Mouse (Mus musculus) intestine, embryonic 15.5 days (tissue): ENCODE measurements around the gene Retreg1. TPM values are rescaled to one million over a fixed set of nuclear protein-coding genes. Genes with fewer than 3 reads are reported as not detected.

Experiments used
- ATAC-seq: fragments of 200-750 bp; cut with Nextera tagmentation; 2 replicates; pipeline ENCODE4 v1.8.0; 2017; ENCODE audit warnings: moderate TSS enrichment, moderate library complexity
- H3K27ac ChIP-seq: fragments of 300-500 bp; sonication (generic); 2 replicates; pipeline ENCODE4 v1.5.1; 2015; ENCODE audit warnings: mild to moderate bottlenecking, inconsistent platforms
- H3K27me3 ChIP-seq: fragments of 300-500 bp; sonication (generic); replicated peaks from 2 replicates; pipeline ENCODE4 v1.6.1; 2015; ENCODE audit warnings: inconsistent platforms
- H3K36me3 ChIP-seq: fragments of 300-500 bp; sonication (generic); 2 replicates; pipeline ENCODE4 v1.6.1; 2015; ENCODE audit warnings: inconsistent platforms
- H3K4me1 ChIP-seq: fragments of 300-500 bp; sonication (generic); replicated peaks from 2 replicates; pipeline ENCODE4 v1.6.1; 2015; ENCODE audit warnings: inconsistent platforms
- H3K4me2 ChIP-seq: fragments of 300-500 bp; sonication (generic); replicated peaks from 2 replicates; pipeline ENCODE4 v1.6.1; 2015; ENCODE audit warnings: mild to moderate bottlenecking, inconsistent platforms
- H3K4me3 ChIP-seq: fragments of 300-500 bp; sonication (generic); replicated peaks from 2 replicates; pipeline ENCODE4 v1.5.1; 2015; ENCODE audit warnings: inconsistent platforms
- H3K9ac ChIP-seq: fragments of 300-500 bp; sonication (generic); 2 replicates; pipeline ENCODE4 v1.6.1; 2015; ENCODE audit warnings: inconsistent platforms
- H3K9me3 ChIP-seq: fragments of 300-500 bp; sonication (generic); 2 replicates; pipeline ENCODE4 v1.6.1; 2016; ENCODE audit warnings: inconsistent platforms
- WGBS: fragments of 180-500 bp; shearing (Covaris S2); methylation state at CpG from one replicate; pipeline ENCODE4 v1.1.7; 2015; 5-methylcytosine and 5-hydroxymethylcytosine counted together
- polyA plus RNA-seq: library from polyadenylated mRNA; unstranded; fragments of >200 nt; fragmentation: Nextera tagmentation; extraction: Ambion mirVana; gene quantifications from 2 replicates; pipeline ENCODE4 v1.2.1, GENCODE M21; 2015

The Retreg1 gene
- polyA plus RNA-seq, 1 experiment from 2014 or later = 10.7 TPM

DNA sequence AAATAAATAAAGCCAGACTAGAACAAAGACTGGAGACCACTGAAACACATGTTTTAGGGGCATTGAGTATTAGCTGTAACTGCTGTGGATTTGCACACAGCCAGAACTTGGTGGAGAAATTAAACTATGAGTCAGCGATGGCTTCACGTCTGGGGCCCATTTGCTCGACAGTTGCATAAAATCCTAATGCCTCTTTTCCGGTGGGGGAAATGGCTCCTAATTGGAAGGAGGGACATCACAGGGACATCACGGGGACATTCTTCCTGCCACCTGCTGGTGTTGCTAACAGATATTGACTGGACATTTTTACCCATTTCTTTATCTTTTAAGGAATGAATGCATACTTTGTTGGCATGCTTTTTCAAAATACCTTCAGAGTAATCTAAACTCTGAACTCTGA is 26.1 kb downstream of the Retreg1 start:
- no peaks in the 10 kb centered on the region for H3K4me1 ChIP-seq
- no peaks in the 10 kb centered on the region for H3K27me3 ChIP-seq
- WGBS = 71% methylated on average over 5 of the region's 5 CpGs
- H3K36me3 ChIP-seq = no peaks in the 10 kb centered on the region
- no peak overlapping the region for H3K27ac ChIP-seq
- H3K9me3 ChIP-seq = no peaks in the 10 kb centered on the region
- no peak overlapping the region for H3K4me3 ChIP-seq
- no peak for ATAC-seq
- no peak overlapping the region for H3K4me2 ChIP-seq
- no peak overlapping the region for H3K9ac ChIP-seq

DNA sequence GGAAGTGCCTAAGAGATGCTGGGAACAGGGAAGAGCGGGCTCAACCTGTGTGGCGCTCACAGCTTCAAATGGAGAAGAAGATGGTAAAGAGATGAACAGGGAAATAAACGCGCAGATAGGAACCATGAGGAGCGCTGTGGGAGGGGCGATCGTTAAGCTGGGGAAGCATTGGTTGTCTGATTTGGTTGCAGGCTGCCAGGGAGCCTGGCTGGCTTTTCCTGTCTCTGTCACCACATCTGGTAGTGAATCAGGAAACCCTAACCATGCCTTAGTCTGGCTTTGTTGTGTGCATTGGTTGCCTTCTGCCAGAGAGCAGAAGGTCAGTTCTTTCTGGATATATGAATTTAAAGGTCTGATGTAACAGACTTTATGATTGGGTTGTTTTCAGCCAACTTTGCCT is 28.5 kb downstream of the Retreg1 start:
- H3K36me3 ChIP-seq = no peaks in the 10 kb centered on the region
- no peaks in the 10 kb centered on the region for H3K4me1 ChIP-seq
- H3K27ac ChIP-seq = no peak overlapping the region
- no peak overlapping the region for H3K9ac ChIP-seq
- H3K9me3 ChIP-seq = no peaks in the 10 kb centered on the region
- no peak overlapping the region for H3K4me3 ChIP-seq
- WGBS = 84% methylated on average over 7 of the region's 7 CpGs
- H3K27me3 ChIP-seq = no peaks in the 10 kb centered on the region
- H3K4me2 ChIP-seq = no peak overlapping the region
- ATAC-seq = no peak

DNA sequence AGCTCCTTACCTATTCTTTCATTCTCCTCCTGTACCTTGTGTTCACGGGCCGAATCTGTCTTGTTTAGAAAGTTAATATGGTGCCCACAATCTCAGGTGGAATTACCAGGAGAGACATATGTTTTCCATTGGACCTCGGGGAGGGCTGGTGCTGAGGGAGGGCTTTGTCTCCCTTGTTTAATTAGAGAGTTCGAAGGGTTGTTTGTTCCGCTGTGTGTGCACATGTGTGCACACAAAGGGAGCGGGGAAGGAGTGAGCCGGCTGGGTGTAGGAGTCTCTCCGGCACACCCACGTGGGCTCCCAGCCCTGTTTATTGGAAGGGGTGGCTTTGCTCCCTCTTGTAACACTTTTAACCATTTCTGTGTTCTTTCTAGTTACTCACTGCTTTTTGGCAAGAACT is 29.1 kb downstream of the Retreg1 start:
- Histone ChIP-seq H3K4me1 (no peaks in the 10 kb centered on the region), H3K27me3 (no peaks in the 10 kb centered on the region), H3K4me2 (no peak overlapping the region), H3K9ac (no peak overlapping the region), H3K4me3 (no peak overlapping the region), H3K9me3 (no peaks in the 10 kb centered on the region), H3K27ac (no peak overlapping the region), H3K36me3 (no peaks in the 10 kb centered on the region)
- no peak for ATAC-seq
- WGBS = 60% methylated on average over 9 of the region's 9 CpGs

DNA sequence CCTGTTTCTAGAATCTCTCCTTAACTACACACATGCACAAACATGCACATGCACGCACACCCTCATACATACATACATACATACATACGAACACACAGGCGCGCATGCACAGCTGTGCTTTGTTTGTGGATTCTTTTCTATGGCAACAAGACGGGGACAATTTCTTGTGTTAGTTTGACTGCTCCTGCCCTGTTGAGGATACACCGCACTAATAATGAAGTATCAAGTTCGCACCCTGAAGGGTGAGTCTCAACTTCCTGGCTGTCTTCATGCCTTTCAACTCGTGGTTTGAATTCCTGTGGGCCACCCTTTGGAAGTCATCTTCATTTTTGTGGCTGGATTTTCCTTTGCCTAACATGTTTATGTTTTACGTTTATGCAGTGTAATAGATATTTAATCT is 29.7 kb downstream of the Retreg1 start:
- H3K4me3 ChIP-seq = no peak overlapping the region
- H3K27ac ChIP-seq = no peak overlapping the region
- no peaks in the 10 kb centered on the region for H3K27me3 ChIP-seq
- WGBS = 85% methylated on average over 9 of the region's 9 CpGs
- H3K9me3 ChIP-seq = no peaks in the 10 kb centered on the region
- no peaks in the 10 kb centered on the region for H3K4me1 ChIP-seq
- no peak for ATAC-seq
- H3K36me3 ChIP-seq = no peaks in the 10 kb centered on the region
- no peak overlapping the region for H3K9ac ChIP-seq
- no peak overlapping the region for H3K4me2 ChIP-seq

DNA sequence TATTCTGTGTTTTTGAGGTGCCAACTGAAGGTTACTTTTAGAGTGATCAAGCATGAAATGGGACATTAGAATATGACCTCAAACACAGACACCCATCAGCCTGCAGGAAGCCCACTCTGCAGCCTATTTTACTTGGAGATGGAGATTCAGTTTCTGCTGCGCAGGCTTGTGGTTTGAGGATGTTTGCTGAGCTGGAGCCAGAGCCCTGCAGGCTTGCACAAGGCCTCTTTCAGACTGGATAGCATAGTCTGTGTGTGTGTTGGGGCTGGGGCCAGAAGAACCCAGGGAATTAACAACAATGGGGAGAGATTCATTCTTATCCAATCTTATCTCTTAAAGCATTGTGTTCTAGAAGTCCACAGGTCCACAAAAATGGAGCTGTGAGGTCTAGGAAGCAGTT is 30.6 kb downstream of the Retreg1 start:
- Histone ChIP-seq H3K4me1 (no peaks in the 10 kb centered on the region), H3K9ac (no peak overlapping the region), H3K4me3 (no peak overlapping the region), H3K9me3 (no peaks in the 10 kb centered on the region), H3K27me3 (no peaks in the 10 kb centered on the region), H3K4me2 (no peak overlapping the region), H3K36me3 (no peaks in the 10 kb centered on the region), H3K27ac (no peak overlapping the region)
- 82% methylated on average over 1 of the region's 1 CpGs for WGBS
- ATAC-seq = no peak

DNA sequence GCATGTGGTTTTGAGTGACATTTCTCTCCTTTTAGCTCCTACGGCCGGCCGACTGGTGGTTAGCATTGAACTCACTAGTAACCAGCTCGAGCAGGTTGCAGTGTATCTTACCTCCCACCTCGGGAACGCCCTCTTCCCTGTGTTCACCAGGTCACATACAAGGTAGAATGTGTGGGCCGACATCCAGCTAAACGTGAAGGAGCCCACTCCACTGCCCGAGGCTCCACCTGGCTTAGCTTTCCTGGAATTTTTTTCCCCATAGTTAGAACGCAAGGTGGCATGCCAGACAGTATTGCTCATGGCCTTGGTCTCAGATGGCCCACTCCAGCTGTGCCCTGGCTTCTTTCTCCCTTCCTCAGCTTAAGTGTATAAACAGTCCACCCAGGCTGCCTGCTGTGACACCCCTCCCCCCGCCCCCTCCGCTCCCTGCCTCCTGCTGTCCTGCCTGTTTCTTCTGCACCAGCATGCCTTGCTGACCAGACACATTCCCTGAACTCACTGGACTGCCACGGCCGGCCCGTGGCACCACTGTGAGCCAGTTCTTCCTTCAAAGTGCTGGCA is 33.7 kb downstream of the Retreg1 start:
- Histone ChIP-seq H3K4me3 (no peak overlapping the region), H3K4me1 (no peaks in the 10 kb centered on the region), H3K4me2 (no peak overlapping the region), H3K9ac (no peak overlapping the region), H3K27me3 (no peaks in the 10 kb centered on the region), H3K27ac (no peak overlapping the region), H3K9me3 (no peaks in the 10 kb centered on the region), H3K36me3 (no peaks in the 10 kb centered on the region)
- 48% methylated on average over 15 of the region's 15 CpGs for whole genome bisulfite sequencing
- ATAC-seq = peak; percentile 36; the same call in 1 of the 2 replicates

DNA sequence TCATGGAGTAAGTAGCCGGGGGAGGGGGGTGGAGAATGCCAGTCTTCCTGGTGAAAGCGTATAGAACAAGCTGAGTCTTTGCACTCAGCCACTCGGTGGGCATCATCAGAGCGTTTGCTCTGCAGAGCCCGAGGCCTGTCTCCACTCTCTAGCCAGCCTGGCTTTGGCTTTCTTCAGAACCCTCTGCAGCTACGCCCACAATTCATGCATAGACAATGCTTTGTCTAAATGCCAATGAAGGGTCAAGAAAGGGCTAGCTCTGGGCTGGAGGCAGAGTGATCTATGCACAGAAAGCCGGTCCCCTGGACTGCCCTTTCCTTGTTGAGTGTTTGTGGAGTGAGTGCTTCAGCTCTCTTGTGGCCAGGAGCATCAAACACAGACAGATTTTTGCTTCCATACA is 34.8 kb downstream of the Retreg1 start:
- no peak overlapping the region for H3K27ac ChIP-seq
- 70% methylated on average over 7 of the region's 7 CpGs for WGBS

DNA sequence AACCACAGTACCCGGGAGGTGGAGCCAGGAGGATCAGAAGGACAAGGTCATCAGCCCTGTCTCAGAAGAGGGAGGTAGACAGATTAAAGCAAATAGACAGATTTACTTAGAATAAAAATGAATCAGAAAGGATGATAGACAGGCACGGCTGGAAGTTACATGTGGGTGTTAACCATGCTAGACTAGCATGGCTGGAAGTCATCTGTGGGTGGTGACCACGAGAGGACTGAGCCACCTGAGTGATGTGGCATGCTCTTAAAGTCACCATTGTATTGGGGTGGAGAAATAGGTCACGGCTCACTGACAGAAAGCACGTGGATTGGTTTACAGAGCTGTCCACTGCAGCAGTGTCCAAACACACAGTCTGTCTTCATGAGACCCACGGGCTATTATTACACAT is 36.2 kb downstream of the Retreg1 start:
- no peaks in the 10 kb centered on the region for H3K36me3 ChIP-seq
- no peak overlapping the region for H3K4me2 ChIP-seq
- no peak overlapping the region for H3K27ac ChIP-seq
- 76% methylated on average over 6 of the region's 6 CpGs for WGBS
- no peak overlapping the region for H3K4me3 ChIP-seq
- no peaks in the 10 kb centered on the region for H3K9me3 ChIP-seq
- H3K4me1 ChIP-seq = no peaks in the 10 kb centered on the region
- no peaks in the 10 kb centered on the region for H3K27me3 ChIP-seq
- H3K9ac ChIP-seq = no peak overlapping the region
- no peak for ATAC-seq

More for the DNA sequence above, 34.8 kb downstream of the Retreg1 start:
- ATAC-seq = no peak
- Histone ChIP-seq H3K36me3 (no peaks in the 10 kb centered on the region), H3K4me3 (no peak overlapping the region), H3K9ac (no peak overlapping the region), H3K4me1 (no peaks in the 10 kb centered on the region), H3K4me2 (no peak overlapping the region), H3K9me3 (no peaks in the 10 kb centered on the region), H3K27me3 (no peaks in the 10 kb centered on the region)

DNA sequence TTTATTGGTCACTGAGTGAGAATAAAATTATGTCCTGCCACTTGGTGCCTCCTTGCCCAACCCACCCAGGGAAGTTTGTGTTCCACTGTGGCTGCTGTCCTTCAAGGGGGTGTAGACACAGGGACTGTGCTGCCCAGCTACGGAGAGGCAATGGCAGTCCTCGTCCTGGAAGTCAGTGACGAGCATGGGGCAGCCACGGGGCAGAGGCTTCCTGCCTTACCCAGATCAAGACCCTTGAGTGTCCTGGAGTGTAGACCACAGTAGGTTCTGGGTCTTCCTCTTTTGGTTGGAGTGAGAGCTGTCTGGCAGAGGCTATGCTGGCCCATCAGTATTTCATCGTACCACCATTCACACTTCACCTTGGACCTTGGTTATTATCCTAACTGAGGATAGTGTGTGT is 37.2 kb downstream of the Retreg1 start:
- Histone ChIP-seq H3K27me3 (no peaks in the 10 kb centered on the region), H3K4me3 (no peak overlapping the region), H3K4me1 (no peaks in the 10 kb centered on the region), H3K9ac (no peak overlapping the region), H3K36me3 (no peaks in the 10 kb centered on the region), H3K4me2 (no peak overlapping the region), H3K9me3 (no peaks in the 10 kb centered on the region), H3K27ac (no peak overlapping the region)
- no peak for ATAC-seq
- 77% methylated on average over 5 of the region's 5 CpGs for WGBS

DNA sequence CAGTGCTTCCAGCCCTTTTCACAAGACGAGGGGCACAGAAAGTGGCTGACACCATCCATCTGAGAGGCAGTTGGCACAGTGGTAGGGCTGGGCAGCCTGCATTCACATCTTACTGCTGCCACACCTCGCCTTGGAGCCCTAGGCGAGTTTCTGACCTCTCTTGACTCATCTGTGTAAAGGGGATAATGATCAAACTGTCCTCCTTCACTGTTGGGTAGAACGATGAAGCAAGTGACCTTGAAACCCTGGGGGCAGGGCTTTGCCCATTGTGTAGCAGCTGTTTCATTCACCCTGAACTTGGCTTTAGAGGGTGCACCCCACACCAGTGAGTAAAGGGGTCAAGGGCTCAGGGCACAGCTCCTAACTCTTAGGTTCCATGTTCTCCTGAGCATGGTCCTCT is 39.0 kb downstream of the Retreg1 start:
- Histone ChIP-seq H3K4me2 (no peak overlapping the region), H3K4me3 (no peak overlapping the region), H3K9ac (no peak overlapping the region), H3K9me3 (no peaks in the 10 kb centered on the region), H3K36me3 (no peaks in the 10 kb centered on the region), H3K4me1 (no peaks in the 10 kb centered on the region), H3K27me3 (no peaks in the 10 kb centered on the region), H3K27ac (no peak overlapping the region)
- ATAC-seq = no peak
- 78% methylated on average over 4 of the region's 4 CpGs for WGBS

DNA sequence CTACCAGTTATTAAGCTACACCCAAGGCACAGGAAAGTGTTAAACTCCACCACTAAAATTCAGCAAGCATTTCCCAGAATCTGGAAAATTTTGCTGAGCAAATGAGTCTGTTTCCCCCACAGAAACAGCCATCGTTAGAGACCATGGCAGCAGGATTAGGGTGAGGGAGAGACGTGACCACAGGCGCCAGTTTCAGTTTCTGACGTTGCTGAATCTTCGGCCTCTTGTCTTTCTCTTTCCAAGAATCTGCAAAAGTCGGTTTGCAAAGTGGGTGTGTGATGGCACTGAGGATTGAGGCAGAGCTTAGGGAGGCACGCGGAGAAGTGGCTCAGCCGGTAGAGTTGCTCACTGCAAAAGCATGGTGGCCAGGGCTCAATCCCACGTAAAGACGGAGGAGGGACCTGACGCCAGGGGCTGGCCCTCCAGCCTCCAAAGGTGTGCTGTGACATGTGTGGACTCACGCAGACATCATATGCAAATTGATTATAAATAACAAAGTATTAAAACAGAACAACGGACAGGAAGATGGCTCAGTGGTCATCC is 41.5 kb downstream of the Retreg1 start:
- Histone ChIP-seq H3K27me3 (no peaks in the 10 kb centered on the region), H3K9ac (no peak overlapping the region), H3K36me3 (no peaks in the 10 kb centered on the region), H3K4me1 (no peaks in the 10 kb centered on the region), H3K27ac (no peak overlapping the region), H3K4me2 (no peak overlapping the region), H3K4me3 (no peak overlapping the region), H3K9me3 (no peaks in the 10 kb centered on the region)
- 74% methylated on average over 14 of the region's 14 CpGs for WGBS
- no peak for ATAC-seq

DNA sequence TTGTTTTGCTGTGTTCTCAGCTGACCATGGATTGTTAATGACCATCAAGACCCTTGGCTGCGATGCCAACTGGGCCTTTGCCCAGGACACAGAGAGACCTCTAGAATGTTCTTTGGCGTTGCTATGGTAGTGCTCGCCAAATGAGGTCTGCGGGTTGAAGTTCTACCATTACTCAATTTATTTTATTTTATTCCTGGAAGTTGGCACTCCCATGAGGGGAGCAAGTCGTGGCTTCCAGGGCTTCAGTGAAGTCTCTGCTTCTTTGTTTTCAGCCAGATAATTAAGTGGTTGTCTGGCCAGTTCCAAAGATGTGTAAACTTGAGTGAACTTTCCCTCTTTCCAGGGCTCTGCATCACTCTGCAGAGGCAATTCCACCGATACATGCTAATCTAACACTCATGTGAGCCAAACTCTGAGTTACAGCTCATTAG is 43.6 kb downstream of the Retreg1 start:
- Histone ChIP-seq H3K9me3 (no peaks in the 10 kb centered on the region), H3K4me1 (no peaks in the 10 kb centered on the region), H3K27me3 (no peaks in the 10 kb centered on the region), H3K36me3 (no peaks in the 10 kb centered on the region), H3K27ac (no peak overlapping the region), H3K4me3 (no peak overlapping the region), H3K4me2 (no peak overlapping the region), H3K9ac (no peak overlapping the region)
- WGBS = 78% methylated on average over 6 of the region's 6 CpGs
- ATAC-seq = no peak

DNA sequence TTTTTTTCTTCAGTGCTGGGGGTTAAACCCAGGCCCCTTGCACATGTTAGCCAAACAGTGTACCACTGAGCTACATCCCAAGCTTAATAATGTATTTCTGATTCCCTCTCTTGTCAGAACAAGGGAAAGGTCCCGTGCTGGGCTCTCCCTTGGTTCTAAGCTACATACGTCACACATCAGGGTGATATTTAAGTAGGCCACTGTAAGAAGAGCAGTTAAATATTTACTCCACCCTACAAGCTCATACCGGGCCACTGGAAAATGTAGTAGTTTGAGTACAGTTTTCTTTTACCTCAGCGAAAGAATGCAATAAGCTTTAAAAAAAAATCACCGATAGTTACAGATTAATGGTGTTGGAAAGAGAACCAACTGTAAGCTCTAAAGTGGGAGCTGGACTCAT is 46.9 kb downstream of the Retreg1 start:
- 85% methylated on average over 5 of the region's 5 CpGs for WGBS
- ATAC-seq = no peak

More for the DNA sequence above, 46.9 kb downstream of the Retreg1 start:
- Histone ChIP-seq H3K4me3 (no peak overlapping the region), H3K36me3 (no peaks in the 10 kb centered on the region), H3K9me3 (no peaks in the 10 kb centered on the region), H3K9ac (no peak overlapping the region), H3K27me3 (no peaks in the 10 kb centered on the region), H3K4me2 (no peak overlapping the region), H3K4me1 (no peaks in the 10 kb centered on the region), H3K27ac (no peak overlapping the region)
